Mouse (Mus musculus) kidney, embryonic 14.5 days (tissue): ENCODE results near the gene Mpi. TPM values are rescaled to one million over a fixed set of nuclear protein-coding genes. Genes with fewer than 3 reads are reported as not detected.

Experiments
- ATAC-seq: fragments of 200-750 bp; cut with Nextera tagmentation; 2 replicates; pipeline ENCODE4 v1.8.0; 2017; ENCODE audit warnings: moderate number of reproducible peaks, mild to moderate bottlenecking, moderate TSS enrichment, moderate library complexity; ENCODE audit not compliant: low FRiP score, low TSS enrichment
- H3K27ac ChIP-seq: fragments of 300-500 bp; sonication (generic); 2 replicates; pipeline ENCODE4 v1.5.1; 2014; ENCODE audit warnings: low read depth, mild to moderate bottlenecking, low read length, moderate library complexity, mixed read lengths
- H3K27me3 ChIP-seq: fragments of 300-500 bp; sonication (generic); 2 replicates; pipeline ENCODE4 v1.6.1; 2014; ENCODE audit warnings: mild to moderate bottlenecking, low read length; ENCODE audit not compliant: control insufficient read depth, insufficient read depth
- H3K36me3 ChIP-seq: fragments of 300-500 bp; sonication (generic); 2 replicates; pipeline ENCODE4 v1.6.1; 2014; ENCODE audit warnings: low read length, mixed read lengths; ENCODE audit not compliant: control insufficient read depth, insufficient read depth
- H3K4me1 ChIP-seq: fragments of 300-500 bp; sonication (generic); 2 replicates; pipeline ENCODE4 v1.6.1; 2014; ENCODE audit warnings: low read length, mixed read lengths; ENCODE audit not compliant: control insufficient read depth, insufficient read depth
- H3K4me2 ChIP-seq: fragments of 300-500 bp; sonication (generic); replicated peaks from 2 replicates; pipeline ENCODE4 v1.6.1; 2014; ENCODE audit warnings: low read depth, mild to moderate bottlenecking, low read length
- H3K4me3 ChIP-seq: fragments of 300-500 bp; sonication (generic); 2 replicates; pipeline ENCODE4 v1.5.1; 2014; ENCODE audit warnings: mild to moderate bottlenecking, low read length
- H3K9ac ChIP-seq: fragments of 300-500 bp; sonication (generic); 2 replicates; pipeline ENCODE4 v1.6.1; 2014; ENCODE audit warnings: low read depth, mild to moderate bottlenecking, low read length, moderate library complexity
- H3K9me3 ChIP-seq: fragments of 300-500 bp; sonication (generic); 2 replicates; pipeline ENCODE4 v1.6.1; 2016; ENCODE audit warnings: low read length; ENCODE audit not compliant: control insufficient read depth
- WGBS: fragments of 180-500 bp; shearing (Covaris S2); extraction: QIAGEN DNeasy Blood & Tissue Kit; methylation state at CpG from one replicate; pipeline ENCODE4 v1.1.7; 2014; 5-methylcytosine and 5-hydroxymethylcytosine counted together
- polyA plus RNA-seq: library from polyadenylated mRNA; unstranded; fragments of >200 nt; fragmentation: Nextera tagmentation; extraction: Ambion mirVana; gene quantifications from 2 replicates; pipeline ENCODE4 v1.2.1, GENCODE M21; 2014

The Mpi gene
- polyA plus RNA-seq, 1 experiment from 2014 or later = 37.7 TPM

DNA sequence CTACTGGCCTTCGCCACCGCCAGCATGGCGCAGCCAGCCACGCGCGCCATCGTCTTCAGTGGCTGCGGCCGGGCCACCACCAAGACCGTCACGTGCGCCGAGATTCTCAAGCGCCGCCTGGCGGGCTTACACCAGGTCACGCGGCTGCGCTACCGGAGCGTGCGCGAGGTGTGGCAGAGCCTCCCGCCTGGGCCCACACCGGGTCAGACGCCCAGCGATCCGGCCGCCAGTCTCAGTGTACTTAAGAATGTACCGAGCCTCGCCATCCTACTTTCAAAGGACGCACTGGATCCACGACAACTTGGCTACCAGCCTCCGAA is 48.2 kb downstream of the Mpi start:
- Histone ChIP-seq H3K9ac (0 out of 2 replicates have a peak overlapping the region, but pooled peaks have one; percentile 44), H3K4me1 (peaks cover 44% of the 10 kb centered on the region), H3K9me3 (no peaks in the 10 kb centered on the region), H3K4me3 (peak overlapping the region; percentile 51), H3K27me3 (peaks cover 54% of the 10 kb centered on the region), H3K36me3 (no peaks in the 10 kb centered on the region), H3K4me2 (peak overlapping the region; percentile 94), H3K27ac (no peak overlapping the region)
- ATAC-seq = peak; percentile 64
- under 1% methylated on average over 34 of the region's 34 CpGs for WGBS

DNA sequence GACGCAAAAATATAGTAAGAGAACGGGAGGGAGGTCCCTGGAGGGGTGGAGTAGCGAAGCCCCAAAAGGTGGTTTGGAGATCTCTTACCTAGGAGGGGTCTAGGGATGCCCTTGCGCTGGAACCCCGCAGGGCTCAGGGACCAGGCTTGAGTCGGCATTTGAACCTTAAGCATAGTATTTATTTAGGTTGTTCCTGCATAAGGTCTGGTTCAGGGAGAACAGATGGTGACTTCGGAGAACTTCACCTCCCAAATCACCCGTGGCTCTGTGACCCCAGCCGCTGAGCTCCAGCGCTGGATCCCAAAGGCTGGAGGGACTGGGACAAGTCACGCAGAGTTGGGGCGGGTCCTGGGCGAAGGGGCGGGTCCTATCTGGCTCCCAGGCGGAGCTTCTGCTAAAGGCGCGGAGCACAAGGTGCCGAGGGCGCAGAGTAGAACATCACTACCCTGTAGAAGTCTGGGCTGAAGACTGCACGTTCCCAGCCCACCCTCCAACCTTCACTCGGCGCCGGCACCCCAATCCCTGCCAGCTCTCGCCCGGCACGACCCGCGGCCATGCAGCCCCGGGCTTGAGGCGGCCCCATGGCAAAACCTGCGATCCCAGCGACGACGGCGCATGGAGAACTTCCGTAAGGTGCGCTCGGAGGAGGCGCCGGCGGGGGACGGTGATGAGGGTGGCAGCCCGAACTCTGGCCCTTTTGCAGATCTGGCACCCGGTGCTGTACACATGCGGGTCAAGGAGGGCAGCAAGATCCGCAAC is 48.8 kb downstream of the Mpi start, which contains the start of gene Rpp25:
Gene Rpp25 (plus strand): TSS at position 405 of the 759 bp plus-strand sequence.
- peak within 1 kb of the TSS; percentile 51 for H3K4me3 ChIP-seq
- ATAC-seq = peak; percentile 71
- H3K27me3 ChIP-seq = peaks cover 54% of the 10 kb centered on the region
- peaks cover 44% of the 10 kb centered on the region for H3K4me1 ChIP-seq
- H3K9ac ChIP-seq = peak within 1 kb of the TSS; percentile 44; the same call in 1 of the 2 replicates
- H3K9me3 ChIP-seq = no peaks in the 10 kb centered on the region
- WGBS = under 1% methylated on average over 45 of the region's 46 CpGs
- no peaks in the 10 kb centered on the region for H3K36me3 ChIP-seq
- no peak within 1 kb of the TSS for H3K27ac ChIP-seq
- H3K4me2 ChIP-seq = peak within 1 kb of the TSS; percentile 94

DNA sequence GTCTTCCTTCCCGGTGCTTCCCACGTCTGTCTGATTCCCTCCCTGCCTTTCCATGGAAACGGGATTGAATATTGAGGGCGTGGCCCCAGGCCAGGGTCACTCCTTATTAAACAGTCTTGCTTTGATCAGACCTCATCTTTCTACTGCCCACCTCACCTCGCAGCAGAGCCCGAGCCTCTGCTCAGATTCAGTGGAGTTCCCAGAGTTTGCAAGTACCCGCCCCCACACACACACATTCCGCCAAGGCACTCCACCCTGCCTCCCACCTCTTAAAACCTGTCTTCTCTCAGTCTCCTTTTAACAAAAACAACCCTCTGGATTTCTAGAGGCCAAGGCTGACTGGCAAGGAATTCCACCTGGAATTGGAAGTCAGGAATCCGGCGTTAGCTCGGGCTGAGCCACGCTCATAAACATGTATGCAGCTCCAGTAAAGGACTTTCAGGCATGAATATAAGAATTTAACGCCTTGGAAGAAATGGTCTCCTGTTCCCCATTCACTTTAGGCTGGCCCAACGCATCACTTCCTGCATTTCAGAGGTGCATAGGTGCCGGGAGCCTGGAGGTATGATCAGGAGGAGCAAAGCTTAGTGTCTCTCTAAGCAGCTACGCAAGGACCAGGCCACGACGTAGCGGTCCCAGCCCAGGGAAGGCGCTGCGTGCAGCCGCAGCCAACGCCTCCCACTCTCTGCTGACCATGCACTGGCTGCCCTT is 49.5 kb downstream of the Mpi start:
- Histone ChIP-seq H3K4me1 (peaks cover 44% of the 10 kb centered on the region), H3K4me2 (peak overlapping the region; percentile 94), H3K27ac (no peak overlapping the region), H3K36me3 (no peaks in the 10 kb centered on the region), H3K9ac (no peak overlapping the region), H3K27me3 (peaks cover 57% of the 10 kb centered on the region), H3K9me3 (no peaks in the 10 kb centered on the region), H3K4me3 (peak overlapping the region; percentile 51)
- 4% methylated on average over 23 of the region's 23 CpGs for WGBS
- ATAC-seq = 0 out of 2 replicates have a peak, but pooled peaks have one; percentile 17

DNA sequence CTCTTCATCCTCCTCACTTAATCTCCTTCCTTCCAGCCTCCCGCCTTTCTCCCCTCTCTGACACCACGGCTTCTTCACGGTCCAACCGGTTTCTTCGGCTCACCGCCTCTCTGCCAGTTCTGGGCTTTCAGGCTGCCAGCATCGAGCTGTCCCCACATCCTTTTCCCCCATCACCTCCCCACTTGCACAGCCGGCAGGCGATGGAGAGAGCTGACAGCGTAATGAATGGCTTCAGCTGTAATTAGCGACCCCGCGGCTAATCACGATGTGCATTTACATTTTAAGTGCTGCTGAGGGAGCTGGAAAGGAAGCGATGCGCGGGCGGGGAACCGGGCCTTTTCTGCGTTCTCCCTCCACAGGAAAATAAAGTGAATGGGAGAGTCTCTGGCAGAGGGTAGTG is 50.7 kb downstream of the Mpi start:
- Histone ChIP-seq H3K9ac (peak overlapping the region; percentile 23; the same call in 1 of the 2 replicates), H3K4me1 (peaks cover 44% of the 10 kb centered on the region), H3K9me3 (no peaks in the 10 kb centered on the region), H3K27ac (no peak overlapping the region), H3K27me3 (peaks cover 57% of the 10 kb centered on the region), H3K4me3 (peak overlapping the region; percentile 16), H3K4me2 (peak overlapping the region; percentile 30), H3K36me3 (no peaks in the 10 kb centered on the region)
- under 1% methylated on average over 20 of the region's 20 CpGs for WGBS
- ATAC-seq = no peak

DNA sequence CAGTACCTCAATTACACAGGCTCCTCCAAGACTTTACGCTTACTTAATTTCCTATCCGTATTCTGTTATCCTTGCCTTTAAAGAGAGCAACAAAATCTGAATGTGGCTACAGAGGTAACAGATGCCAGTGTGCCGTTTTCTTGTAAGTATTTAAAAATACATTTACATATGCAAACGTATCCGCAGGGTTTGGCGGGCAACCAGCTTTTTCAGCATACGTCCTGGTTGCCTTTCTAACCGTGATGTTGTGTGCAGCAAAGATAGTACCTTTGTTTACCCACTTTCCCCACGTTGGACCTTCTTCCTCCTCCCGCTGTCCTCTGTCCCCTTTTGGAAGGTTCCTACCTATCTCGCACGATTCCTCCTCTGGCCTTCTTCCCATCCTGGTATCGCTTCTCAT is 51.1 kb downstream of the Mpi start:
- H3K9ac ChIP-seq = peak overlapping the region; percentile 23; the same call in 1 of the 2 replicates
- WGBS = 8% methylated on average over 13 of the region's 13 CpGs
- H3K4me2 ChIP-seq = peak overlapping the region; percentile 30
- peak overlapping the region; percentile 16 for H3K4me3 ChIP-seq
- no peaks in the 10 kb centered on the region for H3K9me3 ChIP-seq
- peaks cover 44% of the 10 kb centered on the region for H3K4me1 ChIP-seq
- H3K27me3 ChIP-seq = peaks cover 57% of the 10 kb centered on the region
- no peak overlapping the region for H3K27ac ChIP-seq
- no peaks in the 10 kb centered on the region for H3K36me3 ChIP-seq
- no peak for ATAC-seq

DNA sequence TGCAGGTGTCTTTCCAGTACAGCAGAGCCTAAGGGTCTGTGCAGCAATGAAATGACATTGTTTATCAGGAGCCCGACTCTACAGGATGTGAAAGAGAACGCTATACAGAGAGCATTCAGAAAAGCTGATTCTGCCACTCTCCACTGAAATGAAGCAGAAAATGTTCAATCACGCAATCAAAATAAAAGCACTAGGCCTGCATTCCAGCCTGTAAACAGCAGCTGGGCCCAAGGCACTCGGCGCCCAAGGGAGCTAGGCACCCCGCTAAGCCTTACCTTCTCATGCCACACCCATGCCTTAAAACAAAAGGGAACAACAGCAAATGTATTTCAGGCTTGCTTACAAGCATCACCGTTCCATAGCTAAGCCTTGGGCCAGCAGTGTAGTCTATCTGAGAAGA is 54.0 kb downstream of the Mpi start:
- H3K4me1 ChIP-seq = peaks cover 22% of the 10 kb centered on the region
- no peak overlapping the region for H3K27ac ChIP-seq
- ATAC-seq = no peak
- 65% methylated on average over 7 of the region's 7 CpGs for WGBS
- H3K27me3 ChIP-seq = peaks cover 29% of the 10 kb centered on the region
- no peak overlapping the region for H3K4me3 ChIP-seq
- H3K36me3 ChIP-seq = no peaks in the 10 kb centered on the region
- H3K9ac ChIP-seq = no peak overlapping the region
- H3K4me2 ChIP-seq = no peak overlapping the region
- H3K9me3 ChIP-seq = no peaks in the 10 kb centered on the region

DNA sequence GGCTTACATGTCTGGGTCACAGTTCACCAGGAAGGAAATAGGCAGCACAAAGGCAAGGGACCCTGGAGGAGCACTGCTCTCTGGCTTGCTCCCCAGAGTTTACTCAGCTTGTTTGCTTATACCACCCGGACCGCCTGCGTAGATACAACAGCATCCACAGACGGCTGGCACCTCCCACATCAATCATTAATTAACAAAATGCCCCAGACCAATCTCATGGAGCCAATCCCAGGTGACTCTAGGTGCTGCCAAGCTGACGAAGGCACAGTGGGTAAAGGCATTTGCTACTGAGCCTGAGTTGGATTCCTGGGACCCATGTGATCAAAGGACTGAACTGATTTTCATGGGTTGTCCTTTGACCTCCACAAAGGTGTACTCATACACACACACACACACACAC is 55.3 kb downstream of the Mpi start:
- no peak overlapping the region for H3K9ac ChIP-seq
- peaks cover 23% of the 10 kb centered on the region for H3K27me3 ChIP-seq
- no peak overlapping the region for H3K27ac ChIP-seq
- no peak for ATAC-seq
- 74% methylated on average over 5 of the region's 5 CpGs for WGBS
- no peak overlapping the region for H3K4me2 ChIP-seq
- peaks cover 10% of the 10 kb centered on the region for H3K4me1 ChIP-seq
- H3K9me3 ChIP-seq = no peaks in the 10 kb centered on the region
- H3K4me3 ChIP-seq = no peak overlapping the region
- no peaks in the 10 kb centered on the region for H3K36me3 ChIP-seq

DNA sequence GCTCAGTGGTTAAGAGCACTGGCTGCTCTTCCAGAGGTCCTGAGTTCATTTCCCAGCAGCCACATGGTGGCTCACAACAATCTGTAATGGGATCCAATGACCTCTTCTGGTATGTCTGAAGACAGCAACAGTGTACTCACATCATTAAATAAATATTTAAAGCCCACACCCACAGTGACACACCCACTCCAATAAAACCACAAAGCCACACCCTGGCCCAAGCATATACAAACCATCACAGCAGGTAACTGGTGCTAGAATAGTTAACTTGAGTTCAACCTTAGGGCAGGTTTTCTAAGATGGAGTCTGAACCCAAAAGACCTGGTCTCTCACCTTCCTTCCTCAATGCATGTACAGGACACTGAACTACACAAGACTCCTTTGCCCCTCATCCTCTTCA is 57.6 kb downstream of the Mpi start:
- no peak overlapping the region for H3K4me3 ChIP-seq
- H3K27ac ChIP-seq = no peak overlapping the region
- no peak for ATAC-seq
- H3K9ac ChIP-seq = no peak overlapping the region
- H3K9me3 ChIP-seq = no peaks in the 10 kb centered on the region
- H3K27me3 ChIP-seq = peaks cover 7% of the 10 kb centered on the region
- no peak overlapping the region for H3K4me2 ChIP-seq
- H3K4me1 ChIP-seq = no peaks in the 10 kb centered on the region
- no peaks in the 10 kb centered on the region for H3K36me3 ChIP-seq
